Mouse (Mus musculus): ENCODE results near the gene Smap1. TPM values are rescaled to one million over a fixed set of nuclear protein-coding genes. Genes with fewer than 3 reads are reported as not detected.

The Smap1 gene
- polyA plus RNA-seq, 1 experiment from 2014 or later, result 44.9 TPM

DNA sequence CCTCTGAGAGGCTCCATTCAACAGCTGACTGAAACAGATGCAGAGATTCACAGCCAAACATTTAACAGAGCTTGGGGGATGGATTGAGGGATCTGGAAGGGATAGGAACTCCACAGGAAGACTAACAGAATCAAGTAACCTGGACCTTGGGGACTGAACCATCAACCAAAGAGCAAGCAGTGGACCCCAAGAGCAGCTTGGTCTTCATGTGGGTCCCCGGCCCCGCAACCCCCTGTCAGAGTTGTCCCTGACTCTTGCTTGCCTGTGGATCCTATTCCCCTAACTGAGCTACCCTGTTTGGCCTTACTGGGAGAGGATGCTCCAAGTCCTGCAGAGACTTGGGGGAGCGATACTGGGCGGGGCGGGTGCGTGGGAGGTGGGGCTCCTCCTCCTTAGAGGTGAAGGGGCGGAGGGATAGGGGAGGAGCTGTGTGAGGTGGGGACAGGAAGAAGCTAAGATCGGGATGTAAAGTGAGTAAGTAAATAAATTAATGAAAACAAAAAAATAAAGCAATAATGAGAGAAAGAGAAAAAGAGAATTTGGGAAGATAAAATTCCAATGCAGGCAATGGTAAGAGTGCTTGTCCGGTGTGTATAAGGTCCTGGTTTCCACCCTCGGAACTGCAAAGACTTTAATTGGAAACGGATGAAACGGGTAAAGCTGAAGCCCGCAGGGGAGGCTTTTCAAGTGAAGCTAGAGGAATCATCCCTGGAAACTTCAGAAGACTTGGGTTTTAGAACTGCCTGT, 36.7 kb upstream of the Smap1 start:
- 14% methylated on average over 13 of the region's 13 CpGs for WGBS
- H3K27ac ChIP-seq (replicated peaks), result no peak overlapping the region
- no peaks in the 10 kb centered on the region for H3K4me1 ChIP-seq (replicated peaks; ENCODE audit: control insufficient read depth, insufficient read depth)
- no peak for ATAC-seq (ENCODE audit: low FRiP score, low TSS enrichment)
- H3K4me2 ChIP-seq (replicated peaks; ENCODE audit: low read depth), result peak overlapping the region; percentile 31
- no peak for TF ChIP-seq CTCF (IDR thresholded peaks at IDR 0.05; ENCODE audit: low read depth)
- TF ChIP-seq EP300 (optimal IDR thresholded peaks at IDR 0.05), result no peak
- H3K36me3 ChIP-seq (ENCODE audit: control insufficient read depth, insufficient read depth, low read length), result no peaks in the 10 kb centered on the region
- peak overlapping the region; percentile 15; the same call in 1 of the 2 replicates for H3K4me3 ChIP-seq (ENCODE audit: low read depth, low read length)
- H3K9me3 ChIP-seq (ENCODE audit: control insufficient read depth, low read length), result no peaks in the 10 kb centered on the region
- DNase-seq (ENCODE audit: low spot score), result no peak
- H3K9ac ChIP-seq (ENCODE audit: low read length), result no peak overlapping the region
- H3K27me3 ChIP-seq (ENCODE audit: control insufficient read depth, insufficient read depth, low read length), result no peaks in the 10 kb centered on the region

DNA sequence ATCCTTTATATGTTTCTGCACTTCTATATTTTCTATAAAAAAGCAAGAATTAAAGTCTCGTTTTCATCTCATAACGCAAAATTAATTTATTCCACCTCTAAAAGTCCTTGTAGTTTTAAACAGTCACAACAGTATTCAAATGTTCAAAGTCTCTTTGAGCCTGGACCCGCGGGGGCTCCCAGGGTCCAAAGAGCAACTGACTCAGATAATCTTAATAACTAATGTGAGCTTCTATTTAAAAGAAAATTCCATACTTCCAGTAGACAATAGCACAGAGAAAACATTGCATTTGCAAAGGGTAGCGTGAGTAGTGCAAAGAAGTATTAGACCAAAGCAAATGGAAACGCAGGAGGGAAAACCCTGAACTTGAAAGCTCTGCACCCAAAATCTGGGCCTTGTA, 36.0 kb upstream of the Smap1 start:
- no peak for DNase-seq (ENCODE audit: low spot score)
- no peak overlapping the region for H3K9ac ChIP-seq (ENCODE audit: low read length)
- no peaks in the 10 kb centered on the region for H3K27me3 ChIP-seq (ENCODE audit: control insufficient read depth, insufficient read depth, low read length)
- no peaks in the 10 kb centered on the region for H3K4me1 ChIP-seq (replicated peaks; ENCODE audit: control insufficient read depth, insufficient read depth)
- 85% methylated on average over 6 of the region's 6 CpGs for WGBS
- H3K4me2 ChIP-seq (replicated peaks; ENCODE audit: low read depth), result no peak overlapping the region
- H3K36me3 ChIP-seq (ENCODE audit: control insufficient read depth, insufficient read depth, low read length), result no peaks in the 10 kb centered on the region
- H3K9me3 ChIP-seq (ENCODE audit: control insufficient read depth, low read length), result no peaks in the 10 kb centered on the region
- no peak overlapping the region for H3K4me3 ChIP-seq (ENCODE audit: low read depth, low read length)
- no peak for ATAC-seq (ENCODE audit: low FRiP score, low TSS enrichment)
- TF ChIP-seq CTCF (IDR thresholded peaks at IDR 0.05; ENCODE audit: low read depth), result no peak
- TF ChIP-seq EP300 (optimal IDR thresholded peaks at IDR 0.05), result no peak
- H3K27ac ChIP-seq (replicated peaks), result no peak overlapping the region

DNA sequence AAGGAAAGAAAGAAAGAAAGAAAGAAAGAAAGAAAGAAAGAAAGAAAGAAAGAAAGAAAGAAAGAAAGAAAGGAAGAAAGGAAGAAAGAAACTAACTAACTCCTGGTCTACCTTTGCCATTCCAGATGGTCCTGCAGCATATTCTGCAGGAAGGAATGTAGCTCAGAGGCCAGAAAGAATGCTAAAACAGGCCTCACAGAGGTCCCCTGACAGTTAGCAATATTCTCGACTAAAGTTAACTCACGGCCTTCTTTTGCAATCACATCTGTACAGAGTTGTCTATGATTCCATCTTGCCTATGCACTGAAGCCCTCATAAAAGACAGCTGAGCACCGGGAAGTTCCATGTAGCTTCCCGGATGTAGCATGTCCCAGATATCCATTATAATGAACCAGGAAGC, 33.4 kb upstream of the Smap1 start:
- no peaks in the 10 kb centered on the region for H3K9me3 ChIP-seq (ENCODE audit: control insufficient read depth, low read length)

DNA sequence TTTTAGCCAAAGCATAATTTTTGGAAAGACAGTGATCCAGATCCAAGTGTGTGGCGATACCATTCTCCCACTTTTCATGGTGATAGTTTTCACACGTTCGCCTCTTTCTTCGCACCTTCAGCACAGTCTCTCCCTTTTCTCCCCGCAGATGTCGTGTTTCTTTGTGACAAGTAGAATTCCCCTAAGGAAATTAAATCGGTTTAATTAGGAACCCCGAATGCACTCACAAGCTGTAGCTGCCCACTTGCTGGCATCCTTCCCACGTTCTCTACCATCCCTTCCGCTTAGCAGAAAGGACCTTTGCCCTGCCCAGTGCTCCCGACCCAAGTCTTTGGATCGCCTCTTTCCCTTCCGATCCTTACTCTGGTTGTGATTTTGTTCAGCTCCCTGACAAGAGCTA, 31.8 kb upstream of the Smap1 start:
- no peak for ATAC-seq (ENCODE audit: low FRiP score, low TSS enrichment)
- WGBS, result 84% methylated on average over 13 of the region's 13 CpGs
- no peaks in the 10 kb centered on the region for H3K9me3 ChIP-seq (ENCODE audit: control insufficient read depth, low read length)
- no peak overlapping the region for H3K27ac ChIP-seq (replicated peaks)
- no peak for TF ChIP-seq EP300 (optimal IDR thresholded peaks at IDR 0.05)
- no peak for TF ChIP-seq CTCF (IDR thresholded peaks at IDR 0.05; ENCODE audit: low read depth)
- no peaks in the 10 kb centered on the region for H3K4me1 ChIP-seq (replicated peaks; ENCODE audit: control insufficient read depth, insufficient read depth)
- no peak for DNase-seq (ENCODE audit: low spot score)
- no peaks in the 10 kb centered on the region for H3K27me3 ChIP-seq (ENCODE audit: control insufficient read depth, insufficient read depth, low read length)
- H3K4me3 ChIP-seq (ENCODE audit: low read depth, low read length), result no peak overlapping the region
- no peaks in the 10 kb centered on the region for H3K36me3 ChIP-seq (ENCODE audit: control insufficient read depth, insufficient read depth, low read length)
- H3K4me2 ChIP-seq (replicated peaks; ENCODE audit: low read depth), result no peak overlapping the region
- H3K9ac ChIP-seq (ENCODE audit: low read length), result no peak overlapping the region

More for the DNA sequence above, 33.4 kb upstream of the Smap1 start:
- 88% methylated on average over 4 of the region's 4 CpGs for WGBS
- no peak for DNase-seq (ENCODE audit: low spot score)
- Histone ChIP-seq H3K36me3 (ENCODE audit: control insufficient read depth, insufficient read depth, low read length) (no peaks in the 10 kb centered on the region), H3K4me3 (ENCODE audit: low read depth, low read length) (no peak overlapping the region), H3K27ac (replicated peaks) (no peak overlapping the region), H3K4me2 (replicated peaks; ENCODE audit: low read depth) (no peak overlapping the region), H3K9ac (ENCODE audit: low read length) (no peak overlapping the region), H3K27me3 (ENCODE audit: control insufficient read depth, insufficient read depth, low read length) (no peaks in the 10 kb centered on the region), H3K4me1 (replicated peaks; ENCODE audit: control insufficient read depth, insufficient read depth) (no peaks in the 10 kb centered on the region)
- no peak for TF ChIP-seq EP300 (optimal IDR thresholded peaks at IDR 0.05)
- no peak for ATAC-seq (ENCODE audit: low FRiP score, low TSS enrichment)

DNA sequence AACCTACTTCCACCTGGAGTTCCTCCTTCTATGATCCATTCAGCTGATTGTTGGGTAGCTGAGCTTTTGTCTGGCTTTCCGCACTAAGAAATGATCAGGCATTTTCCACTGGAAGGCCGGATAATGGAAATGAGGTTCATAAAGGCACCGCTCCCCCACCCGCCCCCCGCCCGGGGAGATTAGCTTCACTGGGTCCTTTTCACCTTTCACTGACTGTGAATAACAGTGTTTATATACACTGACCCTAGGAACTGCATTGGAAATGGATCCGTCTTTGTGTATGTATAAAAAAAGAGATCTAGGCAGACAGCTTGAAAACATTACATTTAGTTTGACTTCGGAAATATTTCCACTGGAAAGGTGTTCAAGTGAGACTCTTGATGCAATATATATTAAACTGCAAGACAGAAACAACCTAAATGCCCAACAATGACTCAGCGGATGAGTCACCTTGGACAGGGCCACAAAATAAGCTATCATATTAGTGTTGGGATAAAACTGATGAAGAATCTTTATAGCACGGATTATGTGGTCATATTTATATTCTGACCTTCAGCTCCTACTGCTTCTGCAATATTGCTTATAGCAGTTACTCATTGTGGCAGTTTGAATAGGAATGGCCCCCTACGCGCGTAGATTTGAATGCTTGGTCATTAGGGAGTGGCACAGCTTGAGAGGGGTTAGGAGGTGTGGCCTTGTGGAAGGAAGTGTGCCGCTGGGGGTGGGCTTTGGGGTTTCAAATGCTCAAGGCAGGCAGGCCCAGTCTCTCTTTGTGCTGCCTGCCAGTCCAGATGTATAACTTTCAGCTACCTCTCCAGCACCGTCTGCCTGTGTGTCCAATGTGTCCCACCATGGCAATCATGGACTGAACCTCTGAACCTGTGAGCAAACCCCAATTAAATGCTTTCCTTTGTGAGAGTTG, 26.9 kb upstream of the Smap1 start:
- DNase-seq (ENCODE audit: low spot score), result no peak
- H3K4me1 ChIP-seq (replicated peaks; ENCODE audit: control insufficient read depth, insufficient read depth), result no peaks in the 10 kb centered on the region
- WGBS, result 54% methylated on average over 15 of the region's 15 CpGs
- no peak for TF ChIP-seq CTCF (IDR thresholded peaks at IDR 0.05; ENCODE audit: low read depth)
- no peak for TF ChIP-seq EP300 (optimal IDR thresholded peaks at IDR 0.05)
- no peak overlapping the region for H3K4me3 ChIP-seq (ENCODE audit: low read depth, low read length)
- H3K27ac ChIP-seq (replicated peaks), result no peak overlapping the region
- no peak overlapping the region for H3K4me2 ChIP-seq (replicated peaks; ENCODE audit: low read depth)
- no peaks in the 10 kb centered on the region for H3K36me3 ChIP-seq (ENCODE audit: control insufficient read depth, insufficient read depth, low read length)
- H3K9ac ChIP-seq (ENCODE audit: low read length), result no peak overlapping the region
- no peaks in the 10 kb centered on the region for H3K27me3 ChIP-seq (ENCODE audit: control insufficient read depth, insufficient read depth, low read length)
- H3K9me3 ChIP-seq (ENCODE audit: control insufficient read depth, low read length), result no peaks in the 10 kb centered on the region
- ATAC-seq (ENCODE audit: low FRiP score, low TSS enrichment), result no peak

DNA sequence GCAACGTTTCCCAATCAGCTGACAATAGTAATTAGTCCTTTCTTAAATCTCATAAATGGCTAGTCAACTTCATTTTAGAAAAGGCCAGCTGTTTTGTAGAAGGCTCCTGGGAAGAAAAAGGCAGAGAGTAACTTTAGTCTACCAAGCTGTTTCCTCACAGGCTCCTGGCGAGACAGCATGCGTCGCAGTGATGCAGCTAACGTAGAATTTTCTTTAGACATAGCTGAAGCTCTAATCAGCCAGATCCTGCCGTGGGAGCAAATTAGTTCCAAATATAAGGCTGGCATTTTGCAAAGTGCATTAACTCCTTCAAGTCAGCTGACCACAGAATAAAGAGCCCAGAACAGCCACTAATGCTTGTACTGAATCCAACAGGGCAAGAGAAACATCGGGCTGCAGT, 26.2 kb upstream of the Smap1 start:
- 55% methylated on average over 7 of the region's 7 CpGs for WGBS
- Histone ChIP-seq H3K36me3 (ENCODE audit: control insufficient read depth, insufficient read depth, low read length) (no peaks in the 10 kb centered on the region), H3K4me2 (replicated peaks; ENCODE audit: low read depth) (no peak overlapping the region), H3K27me3 (ENCODE audit: control insufficient read depth, insufficient read depth, low read length) (no peaks in the 10 kb centered on the region), H3K4me1 (replicated peaks; ENCODE audit: control insufficient read depth, insufficient read depth) (no peaks in the 10 kb centered on the region), H3K9me3 (ENCODE audit: control insufficient read depth, low read length) (no peaks in the 10 kb centered on the region), H3K27ac (replicated peaks) (no peak overlapping the region), H3K9ac (ENCODE audit: low read length) (no peak overlapping the region), H3K4me3 (ENCODE audit: low read depth, low read length) (no peak overlapping the region)
- ATAC-seq (ENCODE audit: low FRiP score, low TSS enrichment) (no peak), DNase-seq (ENCODE audit: low spot score) (no peak)
- TF ChIP-seq CTCF (IDR thresholded peaks at IDR 0.05; ENCODE audit: low read depth) (no peak), EP300 (optimal IDR thresholded peaks at IDR 0.05) (no peak)

Data from stomach, postnatal 0 days (tissue).